Mouse (Mus musculus) MEL (cell line): ENCODE results near the gene Tnfsf11. TPM values are rescaled to one million over a fixed set of nuclear protein-coding genes. Genes with fewer than 3 reads are reported as not detected.

ENCODE experiments used
- DNase-seq: peaks from one replicate; pipeline ENCODE4 v3.0.0; 2011; ENCODE audit warnings: low read depth, low spot score
- H3K27ac ChIP-seq: 2 replicates; pipeline ENCODE4 v1.5.1; 2012; ENCODE audit warnings: low read depth, mild to moderate bottlenecking, control low read depth, low read length, moderate library complexity; ENCODE audit not compliant: control insufficient read depth
- H3K27me3 ChIP-seq, 2 experiments: fragments of 150-350 bp in 1 of 2; sonication (generic) in 1 of 2; 2 replicates each; pipeline ENCODE4 v1.6.1; 2012; ENCODE audit warnings: low read length in 2 of 2, mild to moderate bottlenecking in 2 of 2, improper control_type of control experiment in 1 of 2, moderate library complexity in 1 of 2; ENCODE audit not compliant: insufficient read depth in 2 of 2, control insufficient read depth in 1 of 2
- H3K36me3 ChIP-seq, 2 experiments: 2 replicates each; pipeline ENCODE4 v1.6.1; 2012 to 2014; ENCODE audit warnings: low read length in 2 of 2, improper control_type of control experiment in 1 of 2, inconsistent platforms in 1 of 2, mild to moderate bottlenecking in 1 of 2; ENCODE audit not compliant: insufficient read depth in 2 of 2, control insufficient read depth in 1 of 2
- H3K4me1 ChIP-seq, 2 experiments: fragments of 150-350 bp in 1 of 2; sonication (generic) in 1 of 2; 2 replicates each; pipeline ENCODE4 v1.6.1; 2012; ENCODE audit warnings: low read length in 2 of 2, improper control_type of control experiment in 1 of 2, mild to moderate bottlenecking in 1 of 2; ENCODE audit not compliant: insufficient read depth in 2 of 2, control insufficient read depth in 1 of 2
- H3K4me3 ChIP-seq, 2 experiments: fragments of 150-350 bp in 1 of 2; sonication (generic) in 1 of 2; 2 replicates each; pipeline ENCODE4 v1.5.1; 2012; ENCODE audit warnings: low read depth in 2 of 2, low read length in 2 of 2, mild to moderate bottlenecking in 2 of 2, moderate library complexity in 2 of 2, control low read depth in 1 of 2, improper control_type of control experiment in 1 of 2; ENCODE audit not compliant: control insufficient read depth in 1 of 2, insufficient read depth in 1 of 2
- H3K79me2 ChIP-seq: 2 replicates; pipeline ENCODE4 v1.6.1; 2012; ENCODE audit warnings: mild to moderate bottlenecking, low read length, moderate library complexity; ENCODE audit not compliant: control insufficient read depth, poor library complexity, insufficient read depth
- H3K9ac ChIP-seq: 2 replicates; pipeline ENCODE4 v1.6.1; 2012; ENCODE audit warnings: low read depth, mild to moderate bottlenecking, control low read depth, low read length, moderate library complexity; ENCODE audit not compliant: control insufficient read depth, poor library complexity, severe bottlenecking
- H3K9me3 ChIP-seq: fragments of 150-350 bp; sonication (generic); replicated peaks from 2 replicates; pipeline ENCODE4 v1.6.1; 2012; ENCODE audit warnings: mild to moderate bottlenecking, low read length, improper control_type of control experiment, moderate library complexity; ENCODE audit not compliant: insufficient read depth
- BHLHE40 ChIP-seq: IDR thresholded peaks from 2 replicates; pipeline ENCODE4 v1.6.1; 2012; ENCODE audit warnings: low read depth, mild to moderate bottlenecking, inconsistent platforms, low read length, improper control_type of control experiment, borderline replicate concordance
- CHD2 ChIP-seq: IDR thresholded peaks from 2 replicates; pipeline ENCODE4 v1.6.1; 2011; ENCODE audit warnings: low read length, improper control_type of control experiment
- ETS1 ChIP-seq: IDR thresholded peaks from 2 replicates; pipeline ENCODE4 v1.6.1; 2012; ENCODE audit warnings: low read depth, mild to moderate bottlenecking, inconsistent platforms, low read length, improper control_type of control experiment, moderate library complexity
- HCFC1 ChIP-seq: IDR thresholded peaks from 2 replicates; pipeline ENCODE4 v1.6.1; 2012; ENCODE audit warnings: low read depth, mild to moderate bottlenecking, inconsistent platforms, low read length, improper control_type of control experiment, moderate library complexity
- MAX ChIP-seq: IDR thresholded peaks from 2 replicates; pipeline ENCODE4 v1.6.1; 2011; ENCODE audit warnings: low read length, improper control_type of control experiment
- MXI1 ChIP-seq: IDR thresholded peaks from 2 replicates; pipeline ENCODE4 v1.6.1; 2011; ENCODE audit warnings: mild to moderate bottlenecking, low read depth, low read length, improper control_type of control experiment
- MYB ChIP-seq: IDR thresholded peaks from 2 replicates; pipeline ENCODE4 v1.6.1; 2011; ENCODE audit warnings: mild to moderate bottlenecking, low read depth, low read length, improper control_type of control experiment
- MYC ChIP-seq: IDR thresholded peaks from 2 replicates; pipeline ENCODE4 v1.6.1; 2011; ENCODE audit warnings: low read depth, mild to moderate bottlenecking, low read length, improper control_type of control experiment, moderate library complexity
- POLR2AphosphoS2 ChIP-seq: IDR thresholded peaks from 2 replicates; pipeline ENCODE4 v1.6.1; 2011; ENCODE audit warnings: low read length, improper control_type of control experiment
- RAD21 ChIP-seq: IDR thresholded peaks from 2 replicates; pipeline ENCODE4 v1.6.1; 2011; ENCODE audit warnings: mild to moderate bottlenecking, low read depth, low read length, improper control_type of control experiment
- SIN3A ChIP-seq: IDR thresholded peaks from 2 replicates; pipeline ENCODE4 v1.6.1; 2012; ENCODE audit warnings: low read length, improper control_type of control experiment, inconsistent platforms
- SMC3 ChIP-seq: IDR thresholded peaks from 2 replicates; pipeline ENCODE4 v1.6.1; 2011; ENCODE audit warnings: low read depth, low read length, improper control_type of control experiment
- TAL1 ChIP-seq: IDR thresholded peaks from 2 replicates; pipeline ENCODE4 v1.6.1; 2012; ENCODE audit warnings: mild to moderate bottlenecking, inconsistent platforms, low read length, moderate library complexity, mixed read lengths
- TBP ChIP-seq: IDR thresholded peaks from 2 replicates; pipeline ENCODE4 v1.8.0; 2011; ENCODE audit warnings: low read depth, low read length, improper control_type of control experiment
- UBTF ChIP-seq: IDR thresholded peaks from 2 replicates; pipeline ENCODE4 v1.6.1; 2012; ENCODE audit warnings: low read depth, mild to moderate bottlenecking, inconsistent platforms, low read length, improper control_type of control experiment, moderate library complexity, borderline replicate concordance; ENCODE audit not compliant: insufficient read depth
- USF2 ChIP-seq, 2 experiments: IDR thresholded peaks; 2 replicates each; pipeline ENCODE4 v1.6.1; 2011 to 2012; ENCODE audit warnings: improper control_type of control experiment in 2 of 2, low read length in 2 of 2, borderline replicate concordance in 1 of 2, inconsistent platforms in 1 of 2, low read depth in 1 of 2, mild to moderate bottlenecking in 1 of 2; ENCODE audit not compliant: insufficient read depth in 1 of 2
- ZKSCAN1 ChIP-seq: IDR thresholded peaks from 2 replicates; pipeline ENCODE4 v1.6.1; 2012; ENCODE audit warnings: low read depth, mild to moderate bottlenecking, inconsistent platforms, low read length, improper control_type of control experiment, moderate library complexity
- ZMIZ1 ChIP-seq: IDR thresholded peaks from 2 replicates; pipeline ENCODE4 v1.6.1; 2012; ENCODE audit warnings: low read depth, mild to moderate bottlenecking, inconsistent platforms, low read length, improper control_type of control experiment, moderate library complexity
- polyA plus RNA-seq, 2 experiments: library from polyadenylated mRNA; stranded (reverse) in 1 of 2; unstranded in 1 of 2; fragments of >175 nt in 1 of 2; fragments of >200 nt in 1 of 2; gene quantifications; 2 replicates each; pipeline versions ENCODE4 v1.2.1 to v1.2.4; 2012; ENCODE audit warnings: low replicate concordance in 2 of 2, low read depth in 1 of 2; ENCODE audit not compliant: insufficient read length in 2 of 2, insufficient read depth in 1 of 2, missing spikeins in 1 of 2
- total RNA-seq: library from RNA; depleted of rRNA; stranded (reverse); fragments of 300-350 nt; gene quantifications from 2 replicates; pipeline ENCODE4 v1.2.3, GENCODE M21; 2012

Tnfsf11 gene
- total and polyA plus RNA-seq, 3 experiments: not detected

- Histone ChIP-seq H3K9me3 (no peaks in the 10 kb centered on the region), H3K4me3 (no peak overlapping the region), H3K79me2 (no peaks in the 10 kb centered on the region), H3K27ac (no peak overlapping the region), H3K9ac (no peak overlapping the region), H3K27me3 (no peaks in the 10 kb centered on the region), H3K4me1 (no peaks in the 10 kb centered on the region), H3K36me3 (no peaks in the 10 kb centered on the region)
- TF ChIP-seq MYB: no peak
- TF ChIP-seq MXI1: no peak
- no peak for TF ChIP-seq ZKSCAN1
- no peak for TF ChIP-seq ETS1
- no peak for DNase-seq
Observed at GRCm38 (mm10) chr14:78330576-78331300, 22.9 kb upstream of the Tnfsf11 start.

GRCm38 (mm10) chr14:78329765-78330451 is 22.1 kb upstream of the Tnfsf11 start:
- Histone ChIP-seq H3K27ac (no peak overlapping the region), H3K9ac (no peak overlapping the region), H3K9me3 (no peaks in the 10 kb centered on the region), H3K4me3 (no peak overlapping the region), H3K79me2 (no peaks in the 10 kb centered on the region), H3K27me3 (no peaks in the 10 kb centered on the region), H3K36me3 (no peaks in the 10 kb centered on the region), H3K4me1 (no peaks in the 10 kb centered on the region)
- DNase-seq: no peak
- TF ChIP-seq TAL1 (no peak), USF2 (IDR thresholded peaks at IDR 0.05; ENCODE audit: borderline replicate concordance in 1 of 2, insufficient read depth in 1 of 2, low read depth in 1 of 2, low read length in 2 of 2) (no peak), MYC (no peak), BHLHE40 (no peak), RAD21 (no peak), MAX (no peak), TBP (no peak), SIN3A (no peak), ZMIZ1 (no peak), MXI1 (no peak), HCFC1 (no peak), CHD2 (no peak), POLR2AphosphoS2 (no peak), UBTF (no peak), SMC3 (no peak)
